Mouse (Mus musculus) heart, embryonic 14.5 days (tissue): Measurements from ENCODE around the gene 1700093K21Rik. TPM values are rescaled to one million over a fixed set of nuclear protein-coding genes. Genes with fewer than 3 reads are reported as not detected.

ENCODE experiments used
- ATAC-seq: fragments of 200-750 bp; cut with Nextera tagmentation; 2 replicates; pipeline ENCODE4 v1.8.0; 2017; ENCODE audit warnings: low read depth, moderate TSS enrichment; ENCODE audit not compliant: insufficient number of reproducible peaks, insufficient read depth, low FRiP score
- H3K27ac ChIP-seq, 2 experiments: fragments of 200-500 bp in 1 of 2; fragments of 300-500 bp in 1 of 2; sonication (generic) in 1 of 2; replicated peaks in 1 of 2; 2 replicates each; pipeline ENCODE4 v1.5.1; 2012 to 2014; ENCODE audit warnings: low read depth in 2 of 2, low read length in 2 of 2, control low read depth in 1 of 2, mild to moderate bottlenecking in 1 of 2, mixed read lengths in 1 of 2; ENCODE audit not compliant: control insufficient read depth in 1 of 2, insufficient read depth in 1 of 2
- H3K27me3 ChIP-seq: fragments of 300-500 bp; sonication (generic); 2 replicates; pipeline ENCODE4 v1.6.1; 2014; ENCODE audit warnings: mild to moderate bottlenecking, low read length, control low read depth; ENCODE audit not compliant: control insufficient read depth, insufficient read depth
- H3K36me3 ChIP-seq: fragments of 300-500 bp; sonication (generic); 2 replicates; pipeline ENCODE4 v1.6.1; 2014; ENCODE audit warnings: mild to moderate bottlenecking, control low read depth, low read length, mixed read lengths; ENCODE audit not compliant: control insufficient read depth, insufficient read depth
- H3K4me1 ChIP-seq, 2 experiments: fragments of 200-500 bp in 1 of 2; fragments of 300-500 bp in 1 of 2; sonication (generic) in 1 of 2; 2 replicates each; pipeline ENCODE4 v1.6.1; 2012 to 2014; ENCODE audit warnings: low read length in 2 of 2, control low read depth in 1 of 2, mixed read lengths in 1 of 2; ENCODE audit not compliant: control insufficient read depth in 2 of 2, insufficient read depth in 2 of 2
- H3K4me2 ChIP-seq: fragments of 300-500 bp; sonication (generic); 2 replicates; pipeline ENCODE4 v1.6.1; 2014; ENCODE audit warnings: mild to moderate bottlenecking, low read length
- H3K4me3 ChIP-seq, 2 experiments: fragments of 200-500 bp in 1 of 2; fragments of 300-500 bp in 1 of 2; sonication (generic) in 1 of 2; 2 replicates each; pipeline ENCODE4 v1.5.1; 2012 to 2014; ENCODE audit warnings: low read length in 2 of 2, mild to moderate bottlenecking in 2 of 2, control low read depth in 1 of 2, low read depth in 1 of 2, moderate library complexity in 1 of 2; ENCODE audit not compliant: control insufficient read depth in 1 of 2, insufficient read depth in 1 of 2
- H3K9ac ChIP-seq: fragments of 300-500 bp; sonication (generic); 2 replicates; pipeline ENCODE4 v1.6.1; 2014; ENCODE audit warnings: mild to moderate bottlenecking, low read length
- H3K9me3 ChIP-seq: fragments of 300-500 bp; sonication (generic); 2 replicates; pipeline ENCODE4 v1.6.1; 2016; ENCODE audit warnings: low read length, control low read depth; ENCODE audit not compliant: control insufficient read depth
- WGBS: fragments of 180-500 bp; shearing (Covaris S2); extraction: QIAGEN DNeasy Blood & Tissue Kit; methylation state at CpG from one replicate; pipeline ENCODE4 v1.1.7; 2014; 5-methylcytosine and 5-hydroxymethylcytosine counted together
- microRNA-seq: library from miRNA; unstranded; fragments of <30 nt; microRNA quantifications from one replicate; pipeline ENCODE4, GENCODE M21; 2016
- polyA plus RNA-seq: library from polyadenylated mRNA; unstranded; fragments of >200 nt; fragmentation: Nextera tagmentation; extraction: Ambion mirVana; gene quantifications from 2 replicates; pipeline ENCODE4 v1.2.1, GENCODE M21; 2014

Gene 1700093K21Rik
- polyA plus RNA-seq, 1 experiment from 2014 or later: not detected

- Histone ChIP-seq H3K27ac (no peak overlapping the region), H3K9ac (no peak overlapping the region), H3K27me3 (no peaks in the 10 kb centered on the region), H3K36me3 (peaks cover 93% of the 10 kb centered on the region), H3K9me3 (no peaks in the 10 kb centered on the region), H3K4me1 (peaks cover 5 to 18% of the 10 kb centered on the region in 2 experiments), H3K4me3 (no peak overlapping the region), H3K4me2 (no peak overlapping the region)
- 84% methylated on average over 4 of the region's 4 CpGs for WGBS
- ATAC-seq: no peak
Observed at GRCm38 (mm10) chr11:23492048-23492790, 28.7 kb downstream of the 1700093K21Rik start.

- peaks cover 96% of the 10 kb centered on the region for H3K36me3 ChIP-seq
- no peaks in the 10 kb centered on the region for H3K27me3 ChIP-seq
- H3K4me3 ChIP-seq: no peak overlapping the region
- H3K4me2 ChIP-seq: no peak overlapping the region
- H3K9me3 ChIP-seq: no peaks in the 10 kb centered on the region
- peaks cover 0 to 3% of the 10 kb centered on the region in 2 experiments; a peak in 1 of 4 replicates for H3K4me1 ChIP-seq
- H3K27ac ChIP-seq: no peak overlapping the region
- no peak overlapping the region for H3K9ac ChIP-seq
- 72% methylated on average over 1 of the region's 1 CpGs for WGBS
- ATAC-seq: no peak
Observed at GRCm38 (mm10) chr11:23489955-23490354, 31.0 kb downstream of the 1700093K21Rik start.

Small RNA genes lying within 50 kb of the gene (microRNA-seq; reads per million reads assigned to microRNA genes)
- not detected for gene Gm47279

Other genes starting within 250 kb of the 1700093K21Rik start
- gene Usp34, start 214.3 kb downstream of the 1700093K21Rik start, polyA plus RNA-seq: 23.3 and 24.0 TPM in 2 replicates
- gene Ahsa2, start 23.1 kb downstream of the 1700093K21Rik start, polyA plus RNA-seq: 50.9 and 54.2 TPM in 2 replicates
- gene 0610010F05Rik, start 112.5 kb upstream of the 1700093K21Rik start, polyA plus RNA-seq: 19.5 and 20.1 TPM in 2 replicates
- 10.5 and 11.8 TPM in 2 replicates for gene Pus10, start 144.5 kb upstream of the 1700093K21Rik start, polyA plus RNA-seq
- gene Pex13, start 144.8 kb upstream of the 1700093K21Rik start, polyA plus RNA-seq: 33.5 and 34.3 TPM in 2 replicates
- 1.9 and 2.2 TPM in 2 replicates for gene Rel, start 249.8 kb upstream of the 1700093K21Rik start, polyA plus RNA-seq